Mouse (Mus musculus): ENCODE measurements around the gene Dclk1. TPM values are rescaled to one million over a fixed set of nuclear protein-coding genes. Genes with fewer than 3 reads are reported as not detected.
"Not testable (repeated sequence)": the region's sequence is repeated elsewhere in the genome, so short reads cannot be mapped to it uniquely, and the experiment has no call there.

Gene Dclk1
- polyA plus RNA-seq (2014; fragmentation: Nextera tagmentation; extraction: Ambion mirVana), result 14.2 and 15.5 TPM in 2 replicates

DNA sequence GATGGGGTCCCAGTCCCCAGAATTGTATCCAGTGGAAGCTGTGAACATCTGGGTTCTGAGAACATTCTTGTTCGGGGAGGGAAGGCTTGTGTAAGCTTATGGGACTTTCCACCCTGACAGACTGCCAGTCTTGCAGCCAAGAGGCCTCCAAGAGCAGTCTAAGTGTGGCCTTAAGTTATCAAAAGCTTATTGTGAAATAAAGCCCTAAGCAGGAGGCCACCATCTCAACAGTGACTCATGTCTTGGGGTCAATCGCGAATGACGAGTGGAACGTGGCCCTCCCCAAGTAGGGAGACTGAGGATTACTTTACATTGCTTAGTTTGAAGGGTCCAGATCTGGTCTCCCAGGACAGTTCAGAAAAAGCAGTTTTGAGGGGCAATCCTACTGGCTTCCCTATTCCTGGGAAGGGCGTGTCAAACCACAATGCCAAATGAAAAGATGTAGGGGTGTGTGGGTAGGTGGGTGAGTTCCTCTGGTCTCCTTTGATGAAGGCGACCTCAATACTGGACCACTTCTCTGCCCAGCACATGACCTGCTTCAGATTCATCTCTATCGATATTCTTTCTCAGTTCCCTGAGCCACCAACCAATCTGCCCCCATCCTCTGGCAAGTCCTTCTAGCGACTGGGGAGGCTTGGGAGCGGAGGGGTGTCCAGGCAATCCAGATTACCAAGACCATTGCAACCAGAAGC, at the start of gene Dclk1:
Dclk1 (plus strand) TSS at position 635 of the 692 bp plus-strand sequence.
- Histone ChIP-seq H3K4me2 (ENCODE audit: low read length) (peak within 1 kb of the TSS; percentile 81), H3K27ac (ENCODE audit: low read depth) (no peak within 1 kb of the TSS), H3K4me3 (ENCODE audit: low read depth, low read length) (peak within 1 kb of the TSS; percentile 49), H3K36me3 (ENCODE audit: control insufficient read depth, insufficient read depth, low read length) (no peaks in the 10 kb centered on the region), H3K9me3 (ENCODE audit: control insufficient read depth, low read length) (no peaks in the 10 kb centered on the region), H3K27me3 (replicated peaks; ENCODE audit: control insufficient read depth, insufficient read depth, low read length) (peaks cover 14% of the 10 kb centered on the region; the same call in 1 of the 2 replicates), H3K9ac (ENCODE audit: low read length) (peak within 1 kb of the TSS; percentile 45), H3K4me1 (replicated peaks; ENCODE audit: control insufficient read depth, insufficient read depth, low read length) (peaks cover 3% of the 10 kb centered on the region; the same call in 1 of the 2 replicates)
- ATAC-seq (replicated peaks; ENCODE audit: low FRiP score, low TSS enrichment, low read depth), result 0 out of 2 replicates have a peak, but pooled peaks have one; percentile 21
- 39% methylated on average over 10 of the region's 10 CpGs for WGBS
- no peak for DNase-seq (ENCODE audit: low spot score)

DNA sequence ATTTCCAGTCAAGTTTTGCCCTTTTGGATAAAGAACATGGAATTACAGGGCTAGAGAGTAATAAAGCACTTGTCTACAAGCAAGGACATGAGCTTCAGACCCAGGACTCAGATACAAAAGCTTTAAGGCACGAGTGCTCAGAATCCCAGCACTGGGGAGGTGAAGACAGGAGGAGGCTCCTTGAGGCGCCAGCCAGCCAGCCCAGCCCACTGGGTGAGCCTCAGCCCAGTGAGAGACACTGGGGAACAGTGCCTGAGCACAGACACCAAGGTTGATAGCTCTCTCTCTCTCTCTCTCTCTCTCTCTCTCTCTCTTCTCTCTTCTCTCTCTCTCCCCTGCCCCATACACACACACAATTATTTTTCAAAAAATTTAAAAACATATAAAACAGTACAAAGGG, 48.8 kb upstream of the Dclk1 start:
- no peaks in the 10 kb centered on the region for H3K4me1 ChIP-seq (replicated peaks; ENCODE audit: control insufficient read depth, insufficient read depth, low read length)
- 61% methylated on average over 2 of the region's 2 CpGs for WGBS
- no peaks in the 10 kb centered on the region for H3K36me3 ChIP-seq (ENCODE audit: control insufficient read depth, insufficient read depth, low read length)
- no peak overlapping the region for H3K4me2 ChIP-seq (ENCODE audit: low read length)
- no peak for ATAC-seq (replicated peaks; ENCODE audit: low FRiP score, low TSS enrichment, low read depth)
- H3K27me3 ChIP-seq (replicated peaks; ENCODE audit: control insufficient read depth, insufficient read depth, low read length), result no peaks in the 10 kb centered on the region
- DNase-seq (ENCODE audit: low spot score), result no peak
- H3K9me3 ChIP-seq (ENCODE audit: control insufficient read depth, low read length), result 0 out of 2 replicates have a peak, but pooled peaks cover 2% of the 10 kb centered on the region
- no peak overlapping the region for H3K27ac ChIP-seq (ENCODE audit: low read depth)
- H3K4me3 ChIP-seq (ENCODE audit: low read depth, low read length), result no peak overlapping the region
- no peak overlapping the region for H3K9ac ChIP-seq (ENCODE audit: low read length)

- ATAC-seq (replicated peaks; ENCODE audit: low FRiP score, low TSS enrichment, low read depth) (no peak), DNase-seq (ENCODE audit: low spot score) (no peak)
- Histone ChIP-seq H3K9ac (ENCODE audit: low read length) (no peak overlapping the region), H3K4me3 (ENCODE audit: low read depth, low read length) (no peak overlapping the region), H3K4me1 (replicated peaks; ENCODE audit: control insufficient read depth, insufficient read depth, low read length) (no peaks in the 10 kb centered on the region), H3K27ac (ENCODE audit: low read depth) (no peak overlapping the region), H3K36me3 (ENCODE audit: control insufficient read depth, insufficient read depth, low read length) (no peaks in the 10 kb centered on the region), H3K27me3 (replicated peaks; ENCODE audit: control insufficient read depth, insufficient read depth, low read length) (no peaks in the 10 kb centered on the region), H3K4me2 (ENCODE audit: low read length) (no peak overlapping the region), H3K9me3 (ENCODE audit: control insufficient read depth, low read length) (0 out of 2 replicates have a peak, but pooled peaks cover 2% of the 10 kb centered on the region)
- WGBS, result 87% methylated on average over 8 of the region's 8 CpGs
Observed at GRCm38 (mm10) chr3:55194792-55195191, 47.4 kb upstream of the Dclk1 start.

DNA sequence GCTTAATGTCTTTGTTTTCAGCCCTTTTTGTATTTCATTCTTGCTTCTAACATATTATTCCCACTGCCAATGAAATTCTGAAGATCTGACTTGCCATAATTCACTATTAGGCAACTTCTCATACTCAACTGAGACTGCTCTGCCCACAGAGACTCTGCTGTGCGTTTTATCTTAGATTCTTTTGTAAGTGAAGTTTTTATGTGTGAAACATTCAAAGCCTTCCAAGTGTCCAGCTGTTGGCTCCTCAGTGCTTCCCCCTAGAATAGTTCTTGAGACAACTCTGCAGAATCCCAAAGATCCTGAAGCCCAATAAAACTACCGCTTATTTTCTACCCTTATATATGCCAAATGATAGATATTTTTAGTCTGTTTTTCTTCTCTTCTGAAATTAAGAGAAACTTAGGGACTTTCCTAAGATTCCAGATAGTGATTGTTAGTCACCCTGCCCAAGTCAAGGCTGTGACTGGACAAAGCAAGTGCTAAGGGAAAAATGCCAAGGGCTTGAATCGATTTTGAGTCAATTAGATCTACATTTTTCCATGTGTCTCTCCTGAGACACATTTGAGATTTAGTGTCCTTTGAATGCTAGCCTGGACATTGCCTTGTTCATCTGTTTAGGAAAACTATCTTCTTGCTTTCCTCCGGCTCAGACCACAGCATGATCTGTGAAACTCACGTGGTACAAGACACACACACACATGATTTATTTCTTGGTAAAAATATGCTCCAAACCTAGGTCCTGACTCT, 46.4 kb upstream of the Dclk1 start:
- no peak overlapping the region for H3K27ac ChIP-seq (ENCODE audit: low read depth)
- H3K27me3 ChIP-seq (replicated peaks; ENCODE audit: control insufficient read depth, insufficient read depth, low read length), result no peaks in the 10 kb centered on the region
- DNase-seq (ENCODE audit: low spot score), result no peak
- no peak overlapping the region for H3K4me2 ChIP-seq (ENCODE audit: low read length)
- 0 out of 2 replicates have a peak, but pooled peaks cover 2% of the 10 kb centered on the region for H3K9me3 ChIP-seq (ENCODE audit: control insufficient read depth, low read length)
- H3K4me1 ChIP-seq (replicated peaks; ENCODE audit: control insufficient read depth, insufficient read depth, low read length), result no peaks in the 10 kb centered on the region
- no peak for ATAC-seq (replicated peaks; ENCODE audit: low FRiP score, low TSS enrichment, low read depth)
- WGBS, result 60% methylated on average over 5 of the region's 5 CpGs
- H3K9ac ChIP-seq (ENCODE audit: low read length), result no peak overlapping the region
- no peak overlapping the region for H3K4me3 ChIP-seq (ENCODE audit: low read depth, low read length)
- no peaks in the 10 kb centered on the region for H3K36me3 ChIP-seq (ENCODE audit: control insufficient read depth, insufficient read depth, low read length)

- 43% methylated on average over 2 of the region's 2 CpGs for WGBS
- Histone ChIP-seq H3K4me1 (replicated peaks; ENCODE audit: control insufficient read depth, insufficient read depth, low read length) (no peaks in the 10 kb centered on the region), H3K36me3 (ENCODE audit: control insufficient read depth, insufficient read depth, low read length) (no peaks in the 10 kb centered on the region), H3K9ac (ENCODE audit: low read length) (no peak overlapping the region), H3K9me3 (ENCODE audit: control insufficient read depth, low read length) (0 out of 2 replicates have a peak, but pooled peaks cover 2% of the 10 kb centered on the region), H3K27me3 (replicated peaks; ENCODE audit: control insufficient read depth, insufficient read depth, low read length) (no peaks in the 10 kb centered on the region), H3K27ac (ENCODE audit: low read depth) (no peak overlapping the region), H3K4me2 (ENCODE audit: low read length) (no peak overlapping the region), H3K4me3 (ENCODE audit: low read depth, low read length) (no peak overlapping the region)
- no peak for ATAC-seq (replicated peaks; ENCODE audit: low FRiP score, low TSS enrichment, low read depth)
- DNase-seq (ENCODE audit: low spot score), result no peak
Observed at GRCm38 (mm10) chr3:55196328-55196710, 45.8 kb upstream of the Dclk1 start.

- not testable (repeated sequence) for DNase-seq (ENCODE audit: low spot score)
Observed at GRCm38 (mm10) chr3:55203621-55204020, 38.5 kb upstream of the Dclk1 start.

GRCm38 (mm10) chr3:55206413-55206812, 35.8 kb upstream of the Dclk1 start:
- H3K27ac ChIP-seq (ENCODE audit: low read depth), result no peak overlapping the region
- no peak overlapping the region for H3K9ac ChIP-seq (ENCODE audit: low read length)
- 95% methylated on average over 2 of the region's 2 CpGs for WGBS
- no peak overlapping the region for H3K4me3 ChIP-seq (ENCODE audit: low read depth, low read length)
- H3K4me1 ChIP-seq (replicated peaks; ENCODE audit: control insufficient read depth, insufficient read depth, low read length), result no peaks in the 10 kb centered on the region
- no peak for ATAC-seq (replicated peaks; ENCODE audit: low FRiP score, low TSS enrichment, low read depth)
- H3K36me3 ChIP-seq (ENCODE audit: control insufficient read depth, insufficient read depth, low read length), result no peaks in the 10 kb centered on the region
- DNase-seq (ENCODE audit: low spot score), result no peak
- H3K9me3 ChIP-seq (ENCODE audit: control insufficient read depth, low read length), result no peaks in the 10 kb centered on the region
- no peak overlapping the region for H3K4me2 ChIP-seq (ENCODE audit: low read length)
- H3K27me3 ChIP-seq (replicated peaks; ENCODE audit: control insufficient read depth, insufficient read depth, low read length), result no peaks in the 10 kb centered on the region

More at GRCm38 (mm10) chr3:55203621-55204020, 38.5 kb upstream of the Dclk1 start:
- H3K4me2 ChIP-seq (ENCODE audit: low read length); H3K27me3 ChIP-seq (replicated peaks; ENCODE audit: control insufficient read depth, insufficient read depth, low read length); ATAC-seq (replicated peaks; ENCODE audit: low FRiP score, low TSS enrichment, low read depth); H3K4me3 ChIP-seq (ENCODE audit: low read depth, low read length); H3K9ac ChIP-seq (ENCODE audit: low read length); H3K27ac ChIP-seq (ENCODE audit: low read depth); H3K4me1 ChIP-seq (replicated peaks; ENCODE audit: control insufficient read depth, insufficient read depth, low read length); H3K9me3 ChIP-seq (ENCODE audit: control insufficient read depth, low read length); H3K36me3 ChIP-seq (ENCODE audit: control insufficient read depth, insufficient read depth, low read length): not testable (repeated sequence)
- 97% methylated on average over 11 of the region's 11 CpGs for WGBS

DNA sequence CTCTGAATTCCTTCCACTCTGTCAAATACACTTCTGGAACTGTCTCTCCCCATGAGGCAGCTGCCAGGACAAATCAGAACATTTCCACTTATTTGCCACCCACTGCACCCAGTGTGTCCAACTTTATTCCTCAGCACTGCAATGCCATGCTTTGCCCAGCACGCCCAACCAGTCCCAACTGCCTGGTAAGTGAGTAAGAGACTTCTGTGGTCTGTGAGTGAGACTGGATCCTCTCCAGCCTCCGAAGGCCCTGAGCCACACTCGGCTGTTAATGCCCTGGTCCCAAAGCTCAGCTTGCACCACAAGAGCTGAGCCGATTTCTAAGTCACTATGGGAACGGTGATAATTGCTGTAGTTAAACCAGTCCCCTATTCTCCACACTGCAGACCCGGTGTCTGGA, 34.5 kb upstream of the Dclk1 start:
- Histone ChIP-seq H3K4me2 (ENCODE audit: low read length) (no peak overlapping the region), H3K36me3 (ENCODE audit: control insufficient read depth, insufficient read depth, low read length) (no peaks in the 10 kb centered on the region), H3K27me3 (replicated peaks; ENCODE audit: control insufficient read depth, insufficient read depth, low read length) (no peaks in the 10 kb centered on the region), H3K4me3 (ENCODE audit: low read depth, low read length) (no peak overlapping the region), H3K9ac (ENCODE audit: low read length) (no peak overlapping the region), H3K27ac (ENCODE audit: low read depth) (no peak overlapping the region), H3K9me3 (ENCODE audit: control insufficient read depth, low read length) (no peaks in the 10 kb centered on the region), H3K4me1 (replicated peaks; ENCODE audit: control insufficient read depth, insufficient read depth, low read length) (no peaks in the 10 kb centered on the region)
- ATAC-seq (replicated peaks; ENCODE audit: low FRiP score, low TSS enrichment, low read depth) (no peak), DNase-seq (ENCODE audit: low spot score) (no peak)
- 64% methylated on average over 6 of the region's 6 CpGs for WGBS
